Mouse (Mus musculus): ENCODE data around the gene Acox2. TPM values are rescaled to one million over a fixed set of nuclear protein-coding genes. Genes with fewer than 3 reads are reported as not detected.

Gene Acox2
- polyA plus RNA-seq, 1 experiment from 2014 or later, result not detected

DNA sequence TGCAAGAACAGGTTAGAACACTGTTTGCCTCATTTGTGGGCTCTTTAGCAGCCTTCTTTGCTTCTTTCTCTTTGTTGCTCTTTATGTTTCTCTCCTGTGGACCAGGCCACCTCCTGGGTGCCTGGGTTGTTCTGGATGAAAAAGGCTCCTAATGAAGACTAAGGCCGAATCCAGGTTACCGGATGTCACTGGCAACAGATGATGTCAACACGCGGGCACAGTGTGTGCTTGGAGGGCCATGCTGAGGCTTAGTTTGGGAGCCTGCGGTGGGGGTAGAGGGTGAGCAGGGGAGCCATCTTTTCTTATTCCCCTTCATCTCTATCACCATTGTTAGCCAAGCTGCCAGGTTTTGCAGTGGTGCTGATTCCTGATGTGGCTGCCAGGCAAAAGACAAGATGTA lies 51.6 kb downstream of the Acox2 start:
- Histone ChIP-seq H3K9ac (no peak overlapping the region), H3K27me3 (no peaks in the 10 kb centered on the region), H3K27ac (no peak overlapping the region), H3K9me3 (no peaks in the 10 kb centered on the region), H3K36me3 (no peaks in the 10 kb centered on the region), H3K4me3 (no peak overlapping the region), H3K4me2 (replicated peaks) (no peak overlapping the region), H3K4me1 (peaks cover 13% of the 10 kb centered on the region)
- ATAC-seq (ENCODE audit: low FRiP score, low read depth), result no peak
- 76% methylated on average over 5 of the region's 5 CpGs for WGBS

DNA sequence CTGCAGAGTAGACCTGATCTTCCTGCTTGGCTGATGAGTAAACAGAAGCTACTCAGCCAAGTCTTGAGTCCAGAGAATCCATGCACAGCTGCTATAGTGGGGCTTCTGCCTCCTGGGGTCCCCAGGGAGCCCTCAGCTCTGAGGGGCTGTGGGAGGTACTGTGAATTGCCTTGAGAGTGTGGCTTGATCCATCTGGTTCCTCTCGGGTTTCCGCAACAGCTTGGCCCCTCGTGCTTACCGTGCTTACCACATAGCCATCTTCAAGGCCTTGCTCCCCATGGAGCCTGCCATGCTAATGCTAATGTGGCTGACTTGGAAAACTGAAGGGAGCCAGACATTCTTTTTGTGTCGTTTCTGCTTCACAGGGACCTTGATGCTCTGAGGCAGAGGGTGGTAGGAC lies 52.0 kb downstream of the Acox2 start:
- WGBS, result 17% methylated on average over 5 of the region's 5 CpGs
- H3K9me3 ChIP-seq, result no peaks in the 10 kb centered on the region
- ATAC-seq (ENCODE audit: low FRiP score, low read depth), result peak; percentile 64; the same call in 1 of the 2 replicates
- H3K27me3 ChIP-seq, result no peaks in the 10 kb centered on the region
- no peak overlapping the region for H3K4me3 ChIP-seq
- H3K4me1 ChIP-seq, result peaks cover 13% of the 10 kb centered on the region
- no peak overlapping the region for H3K9ac ChIP-seq
- no peak overlapping the region for H3K4me2 ChIP-seq (replicated peaks)
- H3K27ac ChIP-seq, result no peak overlapping the region
- H3K36me3 ChIP-seq, result no peaks in the 10 kb centered on the region

DNA sequence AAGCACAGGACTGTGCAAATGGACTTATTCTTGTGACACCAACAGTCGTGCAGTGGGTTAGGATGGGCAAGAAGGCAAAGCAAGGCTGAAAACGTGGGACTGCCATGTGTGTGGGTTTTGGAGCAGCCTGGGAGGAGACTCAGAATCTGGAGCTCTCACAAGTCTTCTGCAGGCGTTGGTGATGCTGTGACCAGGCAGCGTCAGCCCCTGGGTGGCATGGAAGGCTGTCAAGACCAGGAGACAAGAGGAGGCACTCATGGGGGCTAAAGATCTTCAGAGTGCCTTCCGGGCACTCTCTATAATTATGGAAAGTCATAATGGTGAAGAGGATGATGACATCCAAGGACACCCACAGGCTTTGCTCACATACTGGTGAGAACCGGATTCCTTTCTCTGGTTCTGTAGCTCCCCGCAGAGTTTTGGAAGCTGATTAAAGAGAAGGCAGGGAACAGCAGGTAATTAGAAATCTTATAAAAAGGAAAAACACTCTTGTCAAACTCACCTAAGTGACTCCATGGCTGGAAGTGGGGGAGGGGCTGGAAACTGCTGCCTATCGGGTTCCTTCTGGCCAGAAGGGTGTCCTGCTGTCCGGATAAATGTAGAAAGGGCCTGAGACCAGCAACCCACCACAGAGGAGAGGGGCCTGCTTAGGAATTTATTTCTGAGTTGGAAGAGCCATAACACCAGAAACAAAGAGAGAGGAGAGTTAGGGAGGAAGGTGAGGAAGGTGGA lies 52.8 kb downstream of the Acox2 start:
- Histone ChIP-seq H3K36me3 (no peaks in the 10 kb centered on the region), H3K27me3 (no peaks in the 10 kb centered on the region), H3K9me3 (no peaks in the 10 kb centered on the region), H3K4me1 (peaks cover 13% of the 10 kb centered on the region), H3K4me3 (no peak overlapping the region), H3K9ac (no peak overlapping the region), H3K4me2 (replicated peaks) (no peak overlapping the region), H3K27ac (no peak overlapping the region)
- no peak for ATAC-seq (ENCODE audit: low FRiP score, low read depth)
- WGBS, result 42% methylated on average over 9 of the region's 9 CpGs

DNA sequence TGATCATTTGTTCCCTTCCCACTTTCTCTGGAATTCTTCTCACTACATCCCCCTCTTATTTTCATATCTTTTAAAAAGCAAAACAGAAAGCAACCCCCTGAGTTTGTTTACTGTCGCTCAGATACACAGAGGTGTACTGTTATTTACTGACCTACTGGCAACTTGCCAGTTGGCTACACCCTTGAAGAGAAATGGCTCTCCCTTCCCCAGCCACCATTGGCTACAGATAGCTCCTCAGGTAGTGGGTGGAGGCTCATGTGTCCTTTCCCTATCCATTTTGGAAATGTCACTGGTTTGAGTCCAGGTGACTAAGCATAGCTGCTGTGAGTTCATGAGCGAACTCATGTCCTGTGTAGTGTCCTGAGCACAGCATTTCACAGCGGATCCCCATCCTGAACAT lies 57.4 kb downstream of the Acox2 start:
- H3K4me1 ChIP-seq, result 0 out of 2 replicates have a peak, but pooled peaks cover 6% of the 10 kb centered on the region
- no peak overlapping the region for H3K9ac ChIP-seq
- no peak overlapping the region for H3K4me2 ChIP-seq (replicated peaks)
- no peak overlapping the region for H3K4me3 ChIP-seq
- ATAC-seq (ENCODE audit: low FRiP score, low read depth), result no peak
- WGBS, result 74% methylated on average over 3 of the region's 3 CpGs
- H3K36me3 ChIP-seq, result no peaks in the 10 kb centered on the region
- no peak overlapping the region for H3K27ac ChIP-seq
- H3K27me3 ChIP-seq, result no peaks in the 10 kb centered on the region
- no peaks in the 10 kb centered on the region for H3K9me3 ChIP-seq

DNA sequence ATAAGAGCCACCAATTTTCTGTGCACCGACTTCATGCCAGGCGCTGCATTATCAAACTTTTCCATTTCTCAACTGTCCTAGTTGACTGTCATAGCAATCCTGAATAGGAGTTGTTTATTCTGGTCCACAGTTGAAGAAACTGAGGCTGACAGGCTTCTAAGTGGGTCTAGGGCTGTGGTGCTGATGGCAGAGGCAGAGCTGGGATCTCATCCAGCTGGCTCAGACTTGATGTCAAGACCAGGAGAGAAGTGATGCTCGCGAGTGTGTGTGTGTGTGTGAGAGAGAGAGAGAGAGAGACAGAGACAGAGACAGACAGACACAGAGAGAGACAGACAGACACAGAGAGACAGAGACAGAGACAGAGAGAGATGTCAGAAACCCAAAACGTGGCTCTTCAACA lies 58.4 kb downstream of the Acox2 start:
- H3K4me3 ChIP-seq, result no peak overlapping the region

DNA sequence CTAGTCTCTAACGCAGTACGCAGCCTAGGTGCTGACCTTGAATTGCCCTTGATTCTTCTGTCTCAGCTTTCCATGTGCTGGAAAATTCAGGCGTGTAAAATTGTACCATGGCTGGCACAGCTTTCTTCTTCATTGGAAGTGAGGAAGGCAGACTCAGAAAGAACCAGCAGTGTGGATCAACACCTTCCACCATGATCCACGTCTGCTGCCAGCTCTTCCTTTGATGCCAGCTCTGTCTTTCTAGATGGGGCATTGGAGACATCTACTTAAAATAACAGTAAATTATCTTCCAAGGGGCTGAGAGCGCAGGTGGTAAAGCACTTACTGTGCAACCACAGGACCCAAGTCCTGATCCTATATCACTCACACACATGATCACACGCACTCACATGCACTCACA lies 66.4 kb downstream of the Acox2 start:
- no peak for ATAC-seq (ENCODE audit: low FRiP score, low read depth)
- no peaks in the 10 kb centered on the region for H3K9me3 ChIP-seq
- WGBS, result 81% methylated on average over 6 of the region's 6 CpGs

More for the DNA sequence above, 58.4 kb downstream of the Acox2 start:
- Histone ChIP-seq H3K9me3 (no peaks in the 10 kb centered on the region), H3K4me1 (no peaks in the 10 kb centered on the region), H3K27me3 (no peaks in the 10 kb centered on the region), H3K4me2 (replicated peaks) (no peak overlapping the region), H3K9ac (no peak overlapping the region), H3K27ac (no peak overlapping the region), H3K36me3 (no peaks in the 10 kb centered on the region)
- WGBS, result 86% methylated on average over 5 of the region's 5 CpGs
- ATAC-seq (ENCODE audit: low FRiP score, low read depth), result no peak

DNA sequence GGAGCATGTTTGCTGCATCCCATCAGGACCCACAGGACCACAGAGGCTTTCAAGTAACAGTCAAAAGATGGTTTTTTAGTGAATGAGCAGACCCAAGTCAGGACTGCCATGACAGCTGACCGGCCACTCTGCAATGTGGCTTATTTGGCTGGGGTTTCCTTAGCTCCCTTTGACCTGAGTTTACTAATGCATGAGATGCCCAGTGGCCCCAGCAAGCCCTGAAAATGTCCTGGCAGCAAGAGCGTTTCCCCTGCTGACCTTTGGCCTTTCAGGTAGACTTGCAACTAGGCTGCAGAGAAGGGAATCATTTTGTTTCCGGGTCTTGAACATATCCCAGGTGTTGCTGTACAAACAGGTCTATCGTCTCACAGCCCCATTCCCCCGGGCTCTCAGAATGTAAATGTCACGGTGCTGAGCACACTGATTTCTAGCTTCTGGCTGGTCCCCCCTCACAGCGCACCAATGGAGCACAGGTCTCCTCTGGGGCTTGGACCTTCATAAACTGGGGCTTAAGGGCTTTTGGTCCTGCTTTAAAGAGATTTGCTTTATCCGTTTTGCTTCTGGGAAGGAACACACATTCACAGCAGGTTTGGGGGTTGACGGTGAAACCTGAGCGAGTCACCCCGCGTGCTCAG lies 67.7 kb downstream of the Acox2 start:
- H3K4me3 ChIP-seq, result no peak overlapping the region
- H3K9ac ChIP-seq, result no peak overlapping the region
- H3K9me3 ChIP-seq, result no peaks in the 10 kb centered on the region
- WGBS, result 27% methylated on average over 12 of the region's 12 CpGs
- ATAC-seq (ENCODE audit: low FRiP score, low read depth), result 0 out of 2 replicates have a peak, but pooled peaks have one; percentile 19
- peak overlapping the region; percentile 14; the same call in 1 of the 2 replicates for H3K4me2 ChIP-seq (replicated peaks)
- no peaks in the 10 kb centered on the region for H3K27me3 ChIP-seq
- no peak overlapping the region for H3K27ac ChIP-seq
- H3K36me3 ChIP-seq, result no peaks in the 10 kb centered on the region
- peaks cover 16% of the 10 kb centered on the region for H3K4me1 ChIP-seq

More for the DNA sequence above, 66.4 kb downstream of the Acox2 start:
- Histone ChIP-seq H3K36me3 (no peaks in the 10 kb centered on the region), H3K9ac (no peak overlapping the region), H3K4me3 (no peak overlapping the region), H3K4me1 (peaks cover 16% of the 10 kb centered on the region), H3K27ac (no peak overlapping the region; the same call in 1 of the 2 replicates), H3K4me2 (replicated peaks) (no peak overlapping the region), H3K27me3 (no peaks in the 10 kb centered on the region)

DNA sequence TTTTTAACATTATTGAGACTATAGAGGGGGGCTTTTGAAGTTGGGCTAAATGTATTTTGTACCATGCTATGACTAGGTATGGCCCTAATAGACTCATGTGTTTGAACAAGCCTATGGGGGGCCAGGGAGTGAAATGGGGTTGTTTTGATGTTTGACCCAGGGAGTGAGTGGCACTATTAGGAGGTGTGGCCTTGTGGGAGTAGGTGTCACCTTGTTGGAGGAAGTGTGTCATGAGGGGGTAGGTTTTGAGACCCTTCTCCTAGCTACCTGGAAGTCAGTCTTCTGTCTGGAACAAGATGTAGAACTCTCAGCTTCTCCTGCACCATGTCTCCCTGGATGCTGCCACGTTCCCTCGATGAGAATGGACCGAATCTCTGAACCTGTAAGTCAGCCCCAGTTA lies 68.6 kb downstream of the Acox2 start:
- no peak for ATAC-seq (ENCODE audit: low FRiP score, low read depth)
- Histone ChIP-seq H3K4me1 (peaks cover 16% of the 10 kb centered on the region), H3K27me3 (no peaks in the 10 kb centered on the region), H3K9me3 (no peaks in the 10 kb centered on the region), H3K9ac (no peak overlapping the region), H3K36me3 (no peaks in the 10 kb centered on the region), H3K4me2 (replicated peaks) (no peak overlapping the region), H3K4me3 (no peak overlapping the region), H3K27ac (no peak overlapping the region)
- WGBS, result 88% methylated on average over 3 of the region's 3 CpGs

DNA sequence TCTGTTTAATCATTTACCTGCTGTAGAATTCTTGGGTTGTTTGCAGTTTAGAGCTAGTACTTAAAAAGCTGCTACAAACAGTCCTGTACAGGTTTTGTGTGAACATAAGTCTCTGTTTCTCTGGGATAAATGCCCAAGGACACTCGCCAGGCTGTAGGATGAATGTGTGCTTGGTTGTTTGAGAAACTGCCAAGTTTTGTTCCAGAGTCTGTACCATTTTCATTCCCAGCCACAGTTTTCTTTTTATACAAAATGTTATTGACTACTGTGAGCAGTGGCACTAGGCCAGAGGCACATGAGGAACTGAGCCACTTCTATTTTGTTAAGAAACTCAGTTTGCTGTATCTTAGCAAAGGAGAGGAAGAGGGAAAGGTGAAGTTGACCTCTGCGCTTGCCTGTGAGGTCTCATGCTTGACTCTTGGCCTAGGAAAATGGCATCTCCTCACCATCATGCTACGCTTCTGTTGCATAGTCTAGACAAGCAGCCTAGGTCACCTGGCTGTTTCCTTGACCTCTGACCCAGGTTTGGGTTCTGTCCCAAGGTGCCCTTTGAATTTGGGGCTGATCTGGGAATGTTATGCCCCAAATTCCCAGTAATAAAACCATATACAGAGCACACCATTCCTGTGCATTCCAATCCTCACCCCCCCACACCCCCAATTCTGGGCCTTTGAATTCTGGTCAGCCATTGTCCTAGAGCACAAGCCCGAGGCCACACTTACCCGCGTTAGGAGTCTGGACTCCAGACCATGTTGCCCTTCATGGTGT lies 72.7 kb downstream of the Acox2 start:
- ATAC-seq (ENCODE audit: low FRiP score, low read depth), result no peak
- Histone ChIP-seq H3K4me1 (peaks cover 2% of the 10 kb centered on the region), H3K4me2 (replicated peaks) (no peak overlapping the region)

DNA sequence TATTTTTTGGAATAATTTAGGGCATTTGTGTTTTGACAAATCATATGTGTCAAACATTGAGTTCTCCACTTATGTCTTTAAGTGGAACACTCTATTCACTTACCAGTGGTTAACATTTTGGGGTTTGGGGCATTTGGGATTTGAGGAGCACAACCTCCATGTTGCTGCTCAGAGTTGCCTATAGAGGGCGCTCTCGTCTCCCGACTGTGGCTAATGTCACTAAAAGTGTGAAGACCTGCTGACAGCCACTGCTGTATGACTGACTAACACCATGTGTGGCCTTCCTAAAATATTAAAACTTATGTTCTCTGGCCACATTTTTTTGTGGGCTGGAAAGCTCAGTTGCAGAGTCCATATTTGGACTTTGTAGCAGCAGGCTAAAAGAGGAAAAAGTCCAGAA lies 75.8 kb downstream of the Acox2 start:
- ATAC-seq (ENCODE audit: low FRiP score, low read depth), result no peak
- no peaks in the 10 kb centered on the region for H3K27me3 ChIP-seq

More for the DNA sequence above, 72.7 kb downstream of the Acox2 start:
- H3K9ac ChIP-seq, result no peak overlapping the region
- no peaks in the 10 kb centered on the region for H3K27me3 ChIP-seq
- no peaks in the 10 kb centered on the region for H3K36me3 ChIP-seq
- no peaks in the 10 kb centered on the region; the same call in 1 of the 2 replicates for H3K9me3 ChIP-seq
- H3K4me3 ChIP-seq, result no peak overlapping the region
- WGBS, result 89% methylated on average over 6 of the region's 6 CpGs
- no peak overlapping the region for H3K27ac ChIP-seq

DNA sequence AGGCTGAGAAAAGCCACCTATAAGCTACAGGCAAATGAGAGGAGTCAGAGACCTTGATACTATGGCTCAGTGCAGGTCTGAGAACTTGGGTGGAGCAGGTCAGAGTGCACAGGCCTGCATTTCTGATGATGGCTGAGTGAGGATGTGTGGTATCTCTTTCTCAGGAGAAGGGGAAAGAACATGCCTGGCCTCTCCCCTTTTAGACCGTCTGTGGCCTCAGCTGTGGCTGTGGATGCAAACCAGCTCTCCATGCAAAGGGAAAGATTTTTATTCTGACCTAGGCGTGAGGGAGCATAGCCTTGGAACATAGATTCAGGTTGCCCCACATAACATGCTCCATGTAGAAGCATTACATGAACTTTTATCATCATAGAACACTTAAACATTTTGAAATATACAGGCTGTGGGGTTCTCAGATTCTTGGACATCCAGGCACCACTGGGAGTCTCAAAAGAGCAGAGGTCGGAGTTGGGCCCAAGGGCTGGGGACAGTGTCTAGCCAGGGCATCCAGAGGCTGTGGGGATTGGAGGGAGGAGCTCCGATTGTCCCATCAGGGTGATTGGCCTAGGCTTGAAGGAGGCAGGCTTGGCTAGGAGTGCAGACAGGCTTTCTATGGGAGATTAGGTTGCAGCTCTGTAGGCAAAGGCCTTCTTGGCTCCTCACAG lies 78.7 kb downstream of the Acox2 start:
- no peak overlapping the region for H3K4me2 ChIP-seq (replicated peaks)
- no peaks in the 10 kb centered on the region; the same call in 1 of the 2 replicates for H3K9me3 ChIP-seq
- no peaks in the 10 kb centered on the region for H3K4me1 ChIP-seq
- no peaks in the 10 kb centered on the region for H3K27me3 ChIP-seq
- no peak overlapping the region for H3K4me3 ChIP-seq
- no peak overlapping the region for H3K27ac ChIP-seq
- no peak overlapping the region for H3K9ac ChIP-seq
- 67% methylated on average over 4 of the region's 4 CpGs for WGBS
- no peaks in the 10 kb centered on the region for H3K36me3 ChIP-seq
- ATAC-seq (ENCODE audit: low FRiP score, low read depth), result no peak

More for the DNA sequence above, 75.8 kb downstream of the Acox2 start:
- no peaks in the 10 kb centered on the region for H3K4me1 ChIP-seq
- no peaks in the 10 kb centered on the region for H3K36me3 ChIP-seq
- no peak overlapping the region for H3K4me3 ChIP-seq
- WGBS, result 60% methylated on average over 3 of the region's 3 CpGs
- H3K27ac ChIP-seq, result no peak overlapping the region
- H3K9me3 ChIP-seq, result no peaks in the 10 kb centered on the region; the same call in 1 of the 2 replicates
- no peak overlapping the region for H3K4me2 ChIP-seq (replicated peaks)
- H3K9ac ChIP-seq, result no peak overlapping the region
